Mouse (Mus musculus) midbrain, embryonic 13.5 days (tissue): Measurements from ENCODE around the gene C1d. TPM values are rescaled to one million over a fixed set of nuclear protein-coding genes. Genes with fewer than 3 reads are reported as not detected.

ENCODE experiments used
- ATAC-seq: fragments of 200-750 bp; cut with Nextera tagmentation; 2 replicates; pipeline ENCODE4 v1.8.0; 2017; ENCODE audit warnings: mild to moderate bottlenecking, moderate TSS enrichment, moderate library complexity
- H3K27ac ChIP-seq: fragments of 300-500 bp; sonication (generic); 2 replicates; pipeline ENCODE4 v1.5.1; 2015; ENCODE audit warnings: inconsistent platforms, mild to moderate bottlenecking, moderate library complexity
- H3K27me3 ChIP-seq: fragments of 300-500 bp; sonication (generic); 2 replicates; pipeline ENCODE4 v1.6.1; 2015; ENCODE audit warnings: mild to moderate bottlenecking, inconsistent platforms
- H3K36me3 ChIP-seq: fragments of 300-500 bp; sonication (generic); 2 replicates; pipeline ENCODE4 v1.6.1; 2015; ENCODE audit warnings: mild to moderate bottlenecking, inconsistent platforms
- H3K4me1 ChIP-seq: fragments of 300-500 bp; sonication (generic); replicated peaks from 2 replicates; pipeline ENCODE4 v1.6.1; 2015; ENCODE audit warnings: inconsistent platforms
- H3K4me2 ChIP-seq: fragments of 300-500 bp; sonication (generic); replicated peaks from 2 replicates; pipeline ENCODE4 v1.6.1; 2015; ENCODE audit warnings: moderate library complexity, mild to moderate bottlenecking, inconsistent platforms
- H3K4me3 ChIP-seq: fragments of 300-500 bp; sonication (generic); replicated peaks from 2 replicates; pipeline ENCODE4 v1.5.1; 2015; ENCODE audit warnings: mild to moderate bottlenecking, inconsistent platforms
- H3K9ac ChIP-seq: fragments of 300-500 bp; sonication (generic); replicated peaks from 2 replicates; pipeline ENCODE4 v1.6.1; 2015; ENCODE audit warnings: mild to moderate bottlenecking, inconsistent platforms
- H3K9me3 ChIP-seq: fragments of 300-500 bp; sonication (generic); 2 replicates; pipeline ENCODE4 v1.6.1; 2016; ENCODE audit warnings: mild to moderate bottlenecking, inconsistent platforms
- WGBS: fragments of 180-500 bp; shearing (Covaris S2); methylation state at CpG from one replicate; pipeline ENCODE4 v1.1.7; 2015; 5-methylcytosine and 5-hydroxymethylcytosine counted together
- polyA plus RNA-seq: library from polyadenylated mRNA; unstranded; fragments of >200 nt; fragmentation: Nextera tagmentation; extraction: Ambion mirVana; gene quantifications from 2 replicates; pipeline ENCODE4 v1.2.1, GENCODE M21; 2015

C1d gene
- polyA plus RNA-seq, 1 experiment from 2014 or later = 135 TPM

DNA sequence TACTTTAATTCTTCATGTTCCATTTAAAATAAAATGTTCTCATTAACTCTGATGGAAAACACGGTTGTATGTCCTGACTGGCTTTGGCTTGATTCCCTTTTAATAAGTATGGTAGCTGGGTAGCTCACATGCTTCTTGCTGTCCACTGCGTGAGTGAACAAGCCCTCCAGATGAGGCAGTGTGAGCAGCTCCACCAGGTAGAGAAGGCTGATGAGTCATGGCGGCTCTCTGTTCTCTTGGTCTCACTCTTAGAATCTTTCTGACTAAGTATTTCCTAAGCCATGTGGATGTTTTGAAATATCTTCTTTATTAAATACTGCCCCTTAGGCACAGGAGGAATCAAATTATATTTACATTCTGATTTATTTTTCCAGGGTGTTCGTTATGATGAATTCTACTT, 9.8 kb downstream of the C1d start:
- Histone ChIP-seq H3K36me3 (peaks cover 16% of the 10 kb centered on the region), H3K9ac (no peak overlapping the region), H3K4me1 (no peaks in the 10 kb centered on the region), H3K27ac (no peak overlapping the region), H3K4me2 (no peak overlapping the region), H3K9me3 (no peaks in the 10 kb centered on the region), H3K4me3 (no peak overlapping the region), H3K27me3 (no peaks in the 10 kb centered on the region)
- no peak for ATAC-seq
- 93% methylated on average over 4 of the region's 4 CpGs for WGBS

DNA sequence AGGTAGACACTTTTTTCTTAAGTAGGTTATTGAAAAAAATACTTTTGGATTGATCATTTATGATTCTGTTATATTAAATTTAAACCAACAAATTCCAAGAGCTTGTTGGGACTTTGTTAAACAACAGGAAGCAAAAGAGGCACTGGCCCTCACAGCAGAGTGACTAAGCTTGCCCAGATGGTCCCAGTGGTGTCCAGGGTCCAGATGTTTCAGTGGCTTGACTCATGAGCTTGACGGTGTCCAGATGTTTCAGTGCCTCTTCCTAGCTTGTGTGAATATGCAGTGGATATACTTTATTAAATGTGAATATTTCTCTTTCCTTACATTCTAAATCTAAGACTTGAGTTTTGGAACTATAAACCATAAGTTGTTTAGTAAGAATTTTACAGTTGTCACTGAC, 11.4 kb downstream of the C1d start:
- no peaks in the 10 kb centered on the region; the same call in 1 of the 2 replicates for H3K4me1 ChIP-seq
- no peaks in the 10 kb centered on the region for H3K9me3 ChIP-seq
- 92% methylated on average over 1 of the region's 1 CpGs for WGBS
- no peak for ATAC-seq
- H3K36me3 ChIP-seq = peaks cover 16% of the 10 kb centered on the region
- no peak overlapping the region for H3K9ac ChIP-seq
- no peak overlapping the region for H3K4me2 ChIP-seq
- no peak overlapping the region for H3K4me3 ChIP-seq
- H3K27me3 ChIP-seq = no peaks in the 10 kb centered on the region
- H3K27ac ChIP-seq = no peak overlapping the region

DNA sequence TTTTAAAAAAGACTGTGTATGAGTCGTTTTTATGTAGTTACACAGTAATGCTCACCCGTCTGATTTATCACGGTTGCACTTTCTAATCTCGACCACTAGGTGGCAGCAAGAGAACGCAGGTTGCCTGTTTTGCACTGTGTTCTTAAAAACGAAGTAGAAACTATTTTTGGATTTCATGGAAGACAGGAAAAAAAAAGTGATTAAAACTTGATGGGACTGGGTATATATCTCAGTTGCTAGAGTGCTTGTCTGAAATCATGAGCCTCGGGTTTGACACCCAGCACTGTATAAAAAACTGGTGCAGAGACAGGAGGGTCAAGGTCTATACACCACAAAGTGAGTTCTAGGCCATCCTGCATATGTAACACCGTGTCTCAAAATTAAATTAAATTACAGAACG, 22.6 kb downstream of the C1d start:
- no peaks in the 10 kb centered on the region for H3K4me1 ChIP-seq
- 19% methylated on average over 9 of the region's 9 CpGs for WGBS
- no peak overlapping the region for H3K4me2 ChIP-seq
- no peak overlapping the region for H3K9ac ChIP-seq
- H3K27ac ChIP-seq = no peak overlapping the region
- H3K4me3 ChIP-seq = no peak overlapping the region
- H3K27me3 ChIP-seq = 0 out of 2 replicates have a peak, but pooled peaks cover 3% of the 10 kb centered on the region
- peak; percentile 80 for ATAC-seq
- H3K9me3 ChIP-seq = no peaks in the 10 kb centered on the region
- H3K36me3 ChIP-seq = no peaks in the 10 kb centered on the region

DNA sequence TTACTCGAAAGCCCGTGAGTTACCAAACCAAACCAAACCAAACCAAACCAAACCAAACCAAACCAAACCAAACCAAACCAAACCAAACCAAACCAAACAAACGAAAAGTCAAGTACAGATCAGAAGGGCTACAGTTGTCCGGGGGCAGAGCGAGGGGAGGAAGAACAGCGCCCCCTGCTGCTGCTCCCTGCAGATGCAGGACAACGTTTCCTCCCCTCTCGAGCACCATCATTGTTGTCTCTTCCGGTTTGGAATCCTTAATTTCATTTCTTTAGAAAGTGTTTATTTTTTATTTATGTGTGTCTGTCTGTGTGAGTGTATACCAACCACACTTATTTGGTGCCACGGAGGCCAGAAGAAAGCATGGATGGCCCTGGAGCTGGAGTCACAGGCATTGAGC, 26.7 kb downstream of the C1d start:
- Histone ChIP-seq H3K27ac (no peak overlapping the region), H3K27me3 (no peaks in the 10 kb centered on the region), H3K9ac (no peak overlapping the region), H3K4me3 (no peak overlapping the region), H3K4me1 (no peaks in the 10 kb centered on the region), H3K36me3 (no peaks in the 10 kb centered on the region), H3K4me2 (no peak overlapping the region), H3K9me3 (no peaks in the 10 kb centered on the region)
- 69% methylated on average over 10 of the region's 10 CpGs for WGBS
- no peak for ATAC-seq

DNA sequence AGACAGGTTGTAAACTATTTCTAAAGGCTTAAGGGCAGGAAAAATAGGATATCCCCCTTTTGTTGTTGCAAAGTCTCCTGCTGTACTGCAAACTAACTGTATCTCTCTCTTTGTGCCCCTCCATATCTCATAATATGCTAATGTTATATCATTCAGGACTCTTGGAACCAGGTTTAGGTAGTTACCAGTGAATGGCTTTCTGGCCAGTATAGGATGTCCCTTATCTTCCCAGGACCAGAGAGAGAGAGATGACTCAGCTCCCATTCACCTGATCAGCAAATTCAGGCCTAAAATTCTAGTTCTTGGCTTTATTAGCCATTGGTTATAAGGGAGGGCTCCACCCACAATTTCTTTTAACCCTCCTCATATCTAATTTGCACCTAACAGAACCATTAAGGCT, 31.5 kb downstream of the C1d start:
- H3K4me1 ChIP-seq = no peaks in the 10 kb centered on the region
- no peak overlapping the region for H3K9ac ChIP-seq
- no peak overlapping the region for H3K27ac ChIP-seq
- no peaks in the 10 kb centered on the region for H3K27me3 ChIP-seq
- no peak for ATAC-seq
- H3K4me2 ChIP-seq = no peak overlapping the region
- no peaks in the 10 kb centered on the region for H3K9me3 ChIP-seq
- no peak overlapping the region for H3K4me3 ChIP-seq
- H3K36me3 ChIP-seq = no peaks in the 10 kb centered on the region

DNA sequence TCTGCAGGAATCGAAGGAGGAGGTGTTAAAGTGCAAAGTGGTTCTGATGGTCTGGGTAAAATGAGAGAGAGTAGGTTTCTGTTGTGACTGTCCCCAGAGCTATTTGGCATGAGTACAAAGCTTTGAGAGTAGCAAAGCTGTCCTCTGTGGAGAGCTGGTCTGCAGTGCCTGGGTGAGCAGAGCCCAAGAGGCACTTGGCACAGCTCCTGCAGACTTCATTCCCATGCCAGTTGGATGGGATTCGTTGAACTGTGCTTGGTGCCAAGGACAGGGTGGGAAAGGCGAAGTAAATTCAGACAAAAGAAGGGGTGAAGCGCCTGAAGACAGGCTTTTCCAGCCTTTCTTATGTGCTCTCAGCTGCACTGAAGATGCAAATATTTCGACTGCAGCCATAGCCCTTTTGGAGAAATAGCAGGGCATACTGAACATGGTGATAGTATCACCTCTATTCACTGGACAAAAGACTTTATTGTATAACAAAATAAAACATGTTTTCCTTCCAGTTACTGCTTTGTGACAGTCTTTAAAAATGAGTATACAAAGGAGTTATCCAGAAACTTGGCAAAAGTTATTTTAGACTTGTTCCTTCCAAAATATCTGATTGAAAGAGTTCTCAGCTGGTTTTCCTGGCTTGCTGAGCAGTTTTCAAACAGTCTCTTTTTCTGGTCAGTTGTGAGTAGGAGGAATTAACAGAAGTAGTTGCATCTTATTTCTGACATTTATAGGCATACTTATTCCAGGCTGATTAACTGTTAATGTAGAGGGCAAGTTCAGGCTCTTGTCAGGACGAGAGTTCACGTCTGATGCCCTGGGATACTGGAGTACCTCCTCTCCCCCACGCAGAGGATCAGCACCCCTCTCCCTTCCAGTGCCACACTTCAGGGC, 48.9 kb downstream of the C1d start:
- peak; percentile 88 for ATAC-seq
- 72% methylated on average over 8 of the region's 8 CpGs for WGBS

DNA sequence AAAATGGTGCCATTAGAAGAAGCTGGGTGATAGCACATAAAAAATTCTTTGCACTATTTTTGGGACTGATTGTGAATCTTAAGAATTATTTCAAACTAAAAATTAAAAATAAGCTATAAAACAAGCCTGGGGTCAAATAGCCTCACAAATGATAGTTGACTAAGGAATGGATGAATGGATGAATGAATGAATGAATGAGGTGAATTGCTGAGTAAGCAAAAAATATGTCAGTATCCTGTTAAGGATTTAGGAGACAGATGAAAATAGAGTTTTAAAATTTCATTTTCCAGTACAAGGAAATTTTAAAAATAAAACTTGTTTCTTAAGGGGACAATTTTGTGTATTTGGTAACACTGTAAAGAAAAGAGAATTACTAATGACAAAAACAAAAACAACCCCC, 50.1 kb downstream of the C1d start:
- Histone ChIP-seq H3K27me3 (0 out of 2 replicates have a peak, but pooled peaks cover 3% of the 10 kb centered on the region), H3K36me3 (no peaks in the 10 kb centered on the region), H3K4me1 (no peaks in the 10 kb centered on the region), H3K9ac (no peak overlapping the region), H3K4me2 (no peak overlapping the region), H3K27ac (no peak overlapping the region), H3K4me3 (no peak overlapping the region), H3K9me3 (no peaks in the 10 kb centered on the region)
- no peak for ATAC-seq

More for the DNA sequence above, 48.9 kb downstream of the C1d start:
- Histone ChIP-seq H3K36me3 (no peaks in the 10 kb centered on the region), H3K9me3 (no peaks in the 10 kb centered on the region), H3K4me1 (no peaks in the 10 kb centered on the region), H3K27me3 (no peaks in the 10 kb centered on the region), H3K9ac (no peak overlapping the region), H3K4me2 (no peak overlapping the region), H3K4me3 (no peak overlapping the region), H3K27ac (no peak overlapping the region)

Other genes starting within 250 kb of the C1d start
- 93.1 and 96.0 TPM in 2 replicates for gene Cnrip1, start 206.0 kb upstream of the C1d start, polyA plus RNA-seq
- gene Plek, start 205.2 kb upstream of the C1d start, polyA plus RNA-seq = 3.5 and 3.8 TPM in 2 replicates
- gene Ppp3r1, start 98.3 kb upstream of the C1d start, polyA plus RNA-seq = 149 and 162 TPM in 2 replicates
- gene Wdr92, start 75.5 kb upstream of the C1d start, polyA plus RNA-seq = 22.5 and 23.0 TPM in 2 replicates
- 48.5 and 50.6 TPM in 2 replicates for gene Pno1, start 46.0 kb upstream of the C1d start, polyA plus RNA-seq